In genomic region chr9:55937664-55938617, GRCm38 (mm10) we compare ENCODE assay signal across 8 mouse cellular contexts. TPM values are rescaled to one million over a fixed set of nuclear protein-coding genes. Genes with fewer than 3 reads are reported as not detected.
A peak's percentile ranks its signal among the peaks of the same experiment; 100 is the strongest.
DNase-seq lines count a peak whose midpoint lies in the region; ATAC-seq and TF ChIP-seq lines count a peak whose summit lies in the region.

Gene Scaper, minus strand, starts transcription at chr9:55938119.

- H3K9ac ChIP-seq in embryonic facial prominence, embryonic 15.5 days = peak within 1 kb of the TSS; percentile 72
- peak within 1 kb of the TSS; percentile 80 for H3K9ac ChIP-seq in kidney, embryonic 14.5 days (ENCODE audit: low read depth, low read length)
- peak within 1 kb of the TSS; percentile 79 for H3K9ac ChIP-seq in limb, embryonic 15.5 days

- DNase-seq in 416B (ENCODE audit: low read depth) = peak; percentile 93
- DNase-seq in heart, adult 9 months (ENCODE audit: low spot score in 2 of 2) = peak; percentile 81 to 89
- DNase-seq in monocyte, adult 2 months (ENCODE audit: low read depth in 1 of 2, low spot score in 2 of 2) = peak; percentile 37 to 74
- DNase-seq in spleen, postnatal 36 days (ENCODE audit: low spot score in 2 of 2) = peak; percentile 91 to 92

- H3K4me3 ChIP-seq in bone marrow, adult 2 months (replicated peaks; ENCODE audit: control insufficient read depth, low read depth, low read length) = peak within 1 kb of the TSS; percentile 78
- peak within 1 kb of the TSS; percentile 88 for H3K4me3 ChIP-seq in embryonic facial prominence, embryonic 15.5 days (replicated peaks)
- H3K4me3 ChIP-seq in kidney, embryonic 14.5 days (ENCODE audit: low read length) = peak within 1 kb of the TSS; percentile 80
- H3K4me3 ChIP-seq in limb, embryonic 15.5 days = peak within 1 kb of the TSS; percentile 78

- peak; percentile 53; the same call in 1 of the 2 replicates for TF ChIP-seq POLR2A in bone marrow, adult 2 months (IDR thresholded peaks at IDR 0.05; ENCODE audit: borderline replicate concordance, control insufficient read depth, low read depth, low read length)

- under 1% methylated on average over 52 of the region's 60 CpGs for WGBS in bone marrow, adult 2 months
- WGBS in embryonic facial prominence, embryonic 15.5 days = under 1% methylated on average over 60 of the region's 60 CpGs
- under 1% methylated on average over 43 of the region's 60 CpGs for WGBS in kidney, embryonic 14.5 days
- under 1% methylated on average over 60 of the region's 60 CpGs for WGBS in limb, embryonic 15.5 days

- H3K4me1 ChIP-seq in bone marrow, adult 2 months (ENCODE audit: control insufficient read depth, insufficient read depth, low read length) = no peaks in the 10 kb centered on the region; the same call in 1 of the 2 replicates
- peaks cover 17% of the 10 kb centered on the region for H3K4me1 ChIP-seq in embryonic facial prominence, embryonic 15.5 days
- H3K4me1 ChIP-seq in kidney, embryonic 14.5 days (ENCODE audit: control insufficient read depth, insufficient read depth, low read length) = peaks cover 13% of the 10 kb centered on the region
- peaks cover 12% of the 10 kb centered on the region for H3K4me1 ChIP-seq in limb, embryonic 15.5 days

- H3K4me2 ChIP-seq in embryonic facial prominence, embryonic 15.5 days (replicated peaks) = peak within 1 kb of the TSS; percentile 62
- peak within 1 kb of the TSS; percentile 60 for H3K4me2 ChIP-seq in kidney, embryonic 14.5 days (replicated peaks; ENCODE audit: low read depth, low read length)
- peak within 1 kb of the TSS; percentile 61 for H3K4me2 ChIP-seq in limb, embryonic 15.5 days

- H3K36me3 ChIP-seq in embryonic facial prominence, embryonic 15.5 days = no peaks in the 10 kb centered on the region
- H3K36me3 ChIP-seq in kidney, embryonic 14.5 days (ENCODE audit: control insufficient read depth, insufficient read depth, low read length) = no peaks in the 10 kb centered on the region
- no peaks in the 10 kb centered on the region for H3K36me3 ChIP-seq in limb, embryonic 15.5 days

- H3K27me3 ChIP-seq in embryonic facial prominence, embryonic 15.5 days = no peaks in the 10 kb centered on the region
- H3K27me3 ChIP-seq in kidney, embryonic 14.5 days (ENCODE audit: control insufficient read depth, insufficient read depth, low read length) = no peaks in the 10 kb centered on the region
- no peaks in the 10 kb centered on the region for H3K27me3 ChIP-seq in limb, embryonic 15.5 days

- H3K27ac ChIP-seq in bone marrow, adult 2 months (ENCODE audit: control insufficient read depth, insufficient read depth, low read depth, low read length, poor library complexity) = peak within 1 kb of the TSS; percentile 65
- H3K27ac ChIP-seq in embryonic facial prominence, embryonic 15.5 days (replicated peaks) = peak within 1 kb of the TSS; percentile 78
- H3K27ac ChIP-seq in kidney, embryonic 14.5 days (ENCODE audit: low read depth, low read length) = peak within 1 kb of the TSS; percentile 78
- peak within 1 kb of the TSS; percentile 82 for H3K27ac ChIP-seq in limb, embryonic 15.5 days

- peak; percentile 96 for ATAC-seq in embryonic facial prominence, embryonic 15.5 days (ENCODE audit: insufficient number of reproducible peaks, low FRiP score, low TSS enrichment, low read depth)
- peak; percentile 99 for ATAC-seq in kidney, embryonic 14.5 days (ENCODE audit: low FRiP score, low TSS enrichment)
- ATAC-seq in limb, embryonic 15.5 days (ENCODE audit: insufficient number of reproducible peaks, low FRiP score, low TSS enrichment, low read depth) = peak; percentile 96

- no peaks in the 10 kb centered on the region for H3K9me3 ChIP-seq in embryonic facial prominence, embryonic 15.5 days (replicated peaks)
- no peaks in the 10 kb centered on the region for H3K9me3 ChIP-seq in kidney, embryonic 14.5 days (ENCODE audit: control insufficient read depth, low read length)
- no peaks in the 10 kb centered on the region for H3K9me3 ChIP-seq in limb, embryonic 15.5 days

- no peak; the same call in 1 of the 2 replicates for TF ChIP-seq CTCF in bone marrow, adult 2 months (IDR thresholded peaks at IDR 0.05; ENCODE audit: control insufficient read depth, insufficient read depth, low read length)

RNA-seq across cellular contexts. Expression of gene Scaper, which starts in this region (rescaled TPM):
- polyA plus RNA-seq in bone marrow, adult 2 months (2011; ENCODE audit: insufficient read depth, insufficient read length, low replicate concordance, missing spikeins) = 11.6 and 29.4 TPM in 2 replicates
- polyA plus RNA-seq in embryonic facial prominence, embryonic 15.5 days (2015; fragmentation: Nextera tagmentation; extraction: Ambion mirVana) = 12.3 and 14.0 TPM in 2 replicates
- polyA plus RNA-seq in kidney, embryonic 14.5 days (2014; fragmentation: Nextera tagmentation; extraction: Ambion mirVana) = 8.9 and 10.3 TPM in 2 replicates
- 12.8 and 13.4 TPM in 2 replicates for polyA plus RNA-seq in limb, embryonic 15.5 days (2015; fragmentation: Nextera tagmentation; extraction: Ambion mirVana)

Comparison
In these comparisons a context has a peak if more than half of its experiments do, and no peak if none do; other contexts are left out.
1. Peak in every context shown above with its lines: DNase-seq, ATAC-seq, H3K4me3 ChIP-seq and H3K27ac ChIP-seq.